Mouse (Mus musculus) MEL (cell line): ENCODE measurements around the gene Cgnl1. TPM values are rescaled to one million over a fixed set of nuclear protein-coding genes. Genes with fewer than 3 reads are reported as not detected.

Source experiments
- DNase-seq: peaks from one replicate; pipeline ENCODE4 v3.0.0; 2011; ENCODE audit warnings: low read depth, low spot score
- H3K27ac ChIP-seq: 2 replicates; pipeline ENCODE4 v1.5.1; 2012; ENCODE audit warnings: low read depth, mild to moderate bottlenecking, control low read depth, low read length, moderate library complexity; ENCODE audit not compliant: control insufficient read depth
- H3K27me3 ChIP-seq, 2 experiments: fragments of 150-350 bp in 1 of 2; sonication (generic) in 1 of 2; 2 replicates each; pipeline ENCODE4 v1.6.1; 2012; ENCODE audit warnings: low read length in 2 of 2, mild to moderate bottlenecking in 2 of 2, improper control_type of control experiment in 1 of 2, moderate library complexity in 1 of 2; ENCODE audit not compliant: insufficient read depth in 2 of 2, control insufficient read depth in 1 of 2
- H3K36me3 ChIP-seq, 2 experiments: 2 replicates each; pipeline ENCODE4 v1.6.1; 2012 to 2014; ENCODE audit warnings: low read length in 2 of 2, improper control_type of control experiment in 1 of 2, inconsistent platforms in 1 of 2, mild to moderate bottlenecking in 1 of 2; ENCODE audit not compliant: insufficient read depth in 2 of 2, control insufficient read depth in 1 of 2
- H3K4me1 ChIP-seq, 2 experiments: fragments of 150-350 bp in 1 of 2; sonication (generic) in 1 of 2; 2 replicates each; pipeline ENCODE4 v1.6.1; 2012; ENCODE audit warnings: low read length in 2 of 2, improper control_type of control experiment in 1 of 2, mild to moderate bottlenecking in 1 of 2; ENCODE audit not compliant: insufficient read depth in 2 of 2, control insufficient read depth in 1 of 2
- H3K4me3 ChIP-seq, 2 experiments: fragments of 150-350 bp in 1 of 2; sonication (generic) in 1 of 2; 2 replicates each; pipeline ENCODE4 v1.5.1; 2012; ENCODE audit warnings: low read depth in 2 of 2, low read length in 2 of 2, mild to moderate bottlenecking in 2 of 2, moderate library complexity in 2 of 2, control low read depth in 1 of 2, improper control_type of control experiment in 1 of 2; ENCODE audit not compliant: control insufficient read depth in 1 of 2, insufficient read depth in 1 of 2
- H3K79me2 ChIP-seq: 2 replicates; pipeline ENCODE4 v1.6.1; 2012; ENCODE audit warnings: mild to moderate bottlenecking, low read length, moderate library complexity; ENCODE audit not compliant: control insufficient read depth, poor library complexity, insufficient read depth
- H3K9ac ChIP-seq: 2 replicates; pipeline ENCODE4 v1.6.1; 2012; ENCODE audit warnings: low read depth, mild to moderate bottlenecking, control low read depth, low read length, moderate library complexity; ENCODE audit not compliant: control insufficient read depth, poor library complexity, severe bottlenecking
- H3K9me3 ChIP-seq: fragments of 150-350 bp; sonication (generic); replicated peaks from 2 replicates; pipeline ENCODE4 v1.6.1; 2012; ENCODE audit warnings: mild to moderate bottlenecking, low read length, improper control_type of control experiment, moderate library complexity; ENCODE audit not compliant: insufficient read depth
- BHLHE40 ChIP-seq: IDR thresholded peaks from 2 replicates; pipeline ENCODE4 v1.6.1; 2012; ENCODE audit warnings: low read depth, mild to moderate bottlenecking, inconsistent platforms, low read length, improper control_type of control experiment, borderline replicate concordance
- CHD1 ChIP-seq: IDR thresholded peaks from 2 replicates; pipeline ENCODE4 v1.6.1; 2012; ENCODE audit warnings: low read depth, mild to moderate bottlenecking, inconsistent platforms, low read length, improper control_type of control experiment
- CHD2 ChIP-seq: IDR thresholded peaks from 2 replicates; pipeline ENCODE4 v1.6.1; 2011; ENCODE audit warnings: low read length, improper control_type of control experiment
- CTCF ChIP-seq, 3 experiments: IDR thresholded peaks in 2 of 3; conservative IDR thresholded peaks in 1 of 3; 2 replicates each; pipeline ENCODE4 v1.5.1; 2011 to 2012; ENCODE audit warnings: low read length in 3 of 3, low read depth in 2 of 3, mild to moderate bottlenecking in 2 of 3, improper control_type of control experiment in 1 of 3, inconsistent platforms in 1 of 3, mixed read lengths in 1 of 3, moderate library complexity in 1 of 3; ENCODE audit not compliant: control insufficient read depth in 1 of 3, insufficient read depth in 1 of 3, poor library complexity in 1 of 3, severe bottlenecking in 1 of 3
- E2F4 ChIP-seq: IDR thresholded peaks from 2 replicates; pipeline ENCODE4 v1.6.1; 2011; ENCODE audit warnings: low read depth, low read length, improper control_type of control experiment, borderline replicate concordance
- ELF1 ChIP-seq: IDR thresholded peaks from 2 replicates; pipeline ENCODE4 v1.6.1; 2014; ENCODE audit warnings: low read depth, mild to moderate bottlenecking, inconsistent platforms, low read length, improper control_type of control experiment, moderate library complexity
- EP300 ChIP-seq, 2 experiments: IDR thresholded peaks; 2 replicates each; pipeline ENCODE4 v1.6.1; 2011; ENCODE audit warnings: improper control_type of control experiment in 2 of 2, low read length in 2 of 2, low read depth in 1 of 2, mild to moderate bottlenecking in 1 of 2
- ETS1 ChIP-seq: IDR thresholded peaks from 2 replicates; pipeline ENCODE4 v1.6.1; 2012; ENCODE audit warnings: low read depth, mild to moderate bottlenecking, inconsistent platforms, low read length, improper control_type of control experiment, moderate library complexity
- HCFC1 ChIP-seq: IDR thresholded peaks from 2 replicates; pipeline ENCODE4 v1.6.1; 2012; ENCODE audit warnings: low read depth, mild to moderate bottlenecking, inconsistent platforms, low read length, improper control_type of control experiment, moderate library complexity
- JUND ChIP-seq: IDR thresholded peaks from 2 replicates; pipeline ENCODE4 v1.6.1; 2011; ENCODE audit warnings: low read depth, mild to moderate bottlenecking, improper control_type of control experiment, low read length
- KAT2A ChIP-seq: conservative IDR thresholded peaks from 2 replicates; pipeline ENCODE4 v1.6.1; 2012; ENCODE audit warnings: low read depth, low read length, improper control_type of control experiment, inconsistent platforms
- MAFK ChIP-seq: IDR thresholded peaks from 2 replicates; pipeline ENCODE4 v1.6.1; 2011; ENCODE audit warnings: low read depth, mild to moderate bottlenecking, low read length, improper control_type of control experiment, borderline replicate concordance
- MAZ ChIP-seq: IDR thresholded peaks from 2 replicates; pipeline ENCODE4 v1.6.1; 2012; ENCODE audit warnings: low read depth, mild to moderate bottlenecking, inconsistent platforms, low read length, improper control_type of control experiment
- NELFE ChIP-seq: IDR thresholded peaks from 2 replicates; pipeline ENCODE4 v1.6.1; 2011; ENCODE audit warnings: low read depth, low read length, improper control_type of control experiment
- POLR2AphosphoS5 ChIP-seq: IDR thresholded peaks from 2 replicates; pipeline ENCODE4 v1.6.1; 2012; ENCODE audit warnings: low read depth, borderline replicate concordance, mild to moderate bottlenecking, inconsistent platforms, low read length, moderate library complexity, mixed read lengths
- SMC3 ChIP-seq: IDR thresholded peaks from 2 replicates; pipeline ENCODE4 v1.6.1; 2011; ENCODE audit warnings: low read depth, low read length, improper control_type of control experiment
- TAL1 ChIP-seq: IDR thresholded peaks from 2 replicates; pipeline ENCODE4 v1.6.1; 2012; ENCODE audit warnings: mild to moderate bottlenecking, inconsistent platforms, low read length, moderate library complexity, mixed read lengths
- TBP ChIP-seq: IDR thresholded peaks from 2 replicates; pipeline ENCODE4 v1.8.0; 2011; ENCODE audit warnings: low read depth, low read length, improper control_type of control experiment
- TCF12 ChIP-seq: IDR thresholded peaks from 2 replicates; pipeline ENCODE4 v1.6.1; 2014; ENCODE audit warnings: low read depth, mild to moderate bottlenecking, inconsistent platforms, low read length, improper control_type of control experiment, moderate library complexity
- USF1 ChIP-seq: IDR thresholded peaks from 2 replicates; pipeline ENCODE4 v1.6.1; 2014; ENCODE audit warnings: low read depth, mild to moderate bottlenecking, inconsistent platforms, low read length, improper control_type of control experiment, moderate library complexity
- USF2 ChIP-seq, 2 experiments: IDR thresholded peaks; 2 replicates each; pipeline ENCODE4 v1.6.1; 2011 to 2012; ENCODE audit warnings: improper control_type of control experiment in 2 of 2, low read length in 2 of 2, borderline replicate concordance in 1 of 2, inconsistent platforms in 1 of 2, low read depth in 1 of 2, mild to moderate bottlenecking in 1 of 2; ENCODE audit not compliant: insufficient read depth in 1 of 2
- ZMIZ1 ChIP-seq: IDR thresholded peaks from 2 replicates; pipeline ENCODE4 v1.6.1; 2012; ENCODE audit warnings: low read depth, mild to moderate bottlenecking, inconsistent platforms, low read length, improper control_type of control experiment, moderate library complexity
- ZNF384 ChIP-seq: IDR thresholded peaks from 2 replicates; pipeline ENCODE4 v1.6.1; 2012; ENCODE audit warnings: low read depth, mild to moderate bottlenecking, inconsistent platforms, low read length, improper control_type of control experiment
- polyA plus RNA-seq, 2 experiments: library from polyadenylated mRNA; stranded (reverse) in 1 of 2; unstranded in 1 of 2; fragments of >175 nt in 1 of 2; fragments of >200 nt in 1 of 2; gene quantifications; 2 replicates each; pipeline versions ENCODE4 v1.2.1 to v1.2.4; 2012; ENCODE audit warnings: low replicate concordance in 2 of 2, low read depth in 1 of 2; ENCODE audit not compliant: insufficient read length in 2 of 2, insufficient read depth in 1 of 2, missing spikeins in 1 of 2
- total RNA-seq: library from RNA; depleted of rRNA; stranded (reverse); fragments of 300-350 nt; gene quantifications from 2 replicates; pipeline ENCODE4 v1.2.3, GENCODE M21; 2012

Gene Cgnl1
- total and polyA plus RNA-seq, 3 experiments, result 0.19 to 0.70 TPM; not detected in 1

- H3K9ac ChIP-seq, result no peak overlapping the region
- no peaks in the 10 kb centered on the region for H3K79me2 ChIP-seq
- peaks cover 3 to 6% of the 10 kb centered on the region in 2 experiments for H3K27me3 ChIP-seq
- TF ChIP-seq SMC3 (no peak), E2F4 (no peak), ETS1 (no peak), POLR2AphosphoS5 (no peak), ELF1 (no peak), TCF12 (no peak), MAFK (no peak), TBP (no peak), JUND (no peak), CHD1 (no peak), KAT2A (no peak), CTCF (IDR thresholded peaks at IDR 0.05 in 2 of 3, conservative IDR thresholded peaks at IDR 0.05 in 1 of 3; ENCODE audit: control insufficient read depth in 1 of 3, insufficient read depth in 1 of 3, low read depth in 2 of 3, low read length in 3 of 3, poor library complexity in 1 of 3, severe bottlenecking in 1 of 3) (no peak), HCFC1 (no peak), ZNF384 (no peak), CHD2 (no peak), MAZ (no peak)
- no peaks in the 10 kb centered on the region for H3K9me3 ChIP-seq
- no peaks in the 10 kb centered on the region for H3K36me3 ChIP-seq
- H3K4me1 ChIP-seq, result no peaks in the 10 kb centered on the region
- DNase-seq, result no peak
- no peak overlapping the region for H3K27ac ChIP-seq
- no peak overlapping the region for H3K4me3 ChIP-seq
Observed at GRCm38 (mm10) chr9:71634916-71635315, 136.5 kb downstream of the Cgnl1 start.

DNA sequence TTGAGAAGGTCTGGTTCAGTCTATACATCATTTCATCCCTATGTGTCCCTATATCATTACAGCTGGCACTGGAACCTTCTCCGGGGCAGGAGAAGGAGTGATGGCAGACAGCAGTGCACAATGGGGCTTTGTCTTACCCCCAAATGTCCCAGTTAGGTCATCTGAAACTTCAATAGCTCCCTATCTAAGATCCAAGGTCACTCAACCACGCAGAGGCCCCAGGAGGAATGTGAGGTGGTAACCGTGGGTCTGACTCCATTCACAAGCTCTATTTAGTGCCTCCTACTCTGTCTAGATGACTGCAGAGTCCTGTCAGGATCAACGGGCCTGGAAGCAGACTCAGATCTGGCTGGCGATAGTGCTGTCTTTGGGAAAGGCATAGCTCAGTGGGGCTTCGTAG is 142.5 kb downstream of the Cgnl1 start:
- TF ChIP-seq USF2 (IDR thresholded peaks at IDR 0.05; ENCODE audit: borderline replicate concordance in 1 of 2, insufficient read depth in 1 of 2, low read depth in 1 of 2, low read length in 2 of 2), result no peak
- no peak for TF ChIP-seq KAT2A
- TF ChIP-seq ZMIZ1, result no peak
- TF ChIP-seq USF1, result no peak
- TF ChIP-seq EP300 (IDR thresholded peaks at IDR 0.05; ENCODE audit: low read depth in 1 of 2, low read length in 2 of 2), result no peak
- TF ChIP-seq CHD2, result no peak
- no peak for TF ChIP-seq TAL1
- no peak for TF ChIP-seq NELFE
- no peak for TF ChIP-seq ZNF384
- no peak for TF ChIP-seq BHLHE40
- H3K79me2 ChIP-seq, result no peaks in the 10 kb centered on the region
- DNase-seq, result no peak
- H3K9ac ChIP-seq, result no peak overlapping the region
- no peaks in the 10 kb centered on the region for H3K36me3 ChIP-seq
- H3K4me1 ChIP-seq, result no peaks in the 10 kb centered on the region
- peaks cover 3 to 6% of the 10 kb centered on the region in 2 experiments; a peak in 3 of 4 replicates for H3K27me3 ChIP-seq
- H3K4me3 ChIP-seq, result no peak overlapping the region
- H3K27ac ChIP-seq, result no peak overlapping the region
- H3K9me3 ChIP-seq, result no peaks in the 10 kb centered on the region
